Mouse (Mus musculus): ENCODE measurements around the gene Zic5. TPM values are rescaled to one million over a fixed set of nuclear protein-coding genes. Genes with fewer than 3 reads are reported as not detected.

The Zic5 gene
- polyA plus RNA-seq (2012; rRNA removed; ENCODE audit: low replicate concordance), result 0.25 TPM in 1 of 2 replicates, not detected in the other

DNA sequence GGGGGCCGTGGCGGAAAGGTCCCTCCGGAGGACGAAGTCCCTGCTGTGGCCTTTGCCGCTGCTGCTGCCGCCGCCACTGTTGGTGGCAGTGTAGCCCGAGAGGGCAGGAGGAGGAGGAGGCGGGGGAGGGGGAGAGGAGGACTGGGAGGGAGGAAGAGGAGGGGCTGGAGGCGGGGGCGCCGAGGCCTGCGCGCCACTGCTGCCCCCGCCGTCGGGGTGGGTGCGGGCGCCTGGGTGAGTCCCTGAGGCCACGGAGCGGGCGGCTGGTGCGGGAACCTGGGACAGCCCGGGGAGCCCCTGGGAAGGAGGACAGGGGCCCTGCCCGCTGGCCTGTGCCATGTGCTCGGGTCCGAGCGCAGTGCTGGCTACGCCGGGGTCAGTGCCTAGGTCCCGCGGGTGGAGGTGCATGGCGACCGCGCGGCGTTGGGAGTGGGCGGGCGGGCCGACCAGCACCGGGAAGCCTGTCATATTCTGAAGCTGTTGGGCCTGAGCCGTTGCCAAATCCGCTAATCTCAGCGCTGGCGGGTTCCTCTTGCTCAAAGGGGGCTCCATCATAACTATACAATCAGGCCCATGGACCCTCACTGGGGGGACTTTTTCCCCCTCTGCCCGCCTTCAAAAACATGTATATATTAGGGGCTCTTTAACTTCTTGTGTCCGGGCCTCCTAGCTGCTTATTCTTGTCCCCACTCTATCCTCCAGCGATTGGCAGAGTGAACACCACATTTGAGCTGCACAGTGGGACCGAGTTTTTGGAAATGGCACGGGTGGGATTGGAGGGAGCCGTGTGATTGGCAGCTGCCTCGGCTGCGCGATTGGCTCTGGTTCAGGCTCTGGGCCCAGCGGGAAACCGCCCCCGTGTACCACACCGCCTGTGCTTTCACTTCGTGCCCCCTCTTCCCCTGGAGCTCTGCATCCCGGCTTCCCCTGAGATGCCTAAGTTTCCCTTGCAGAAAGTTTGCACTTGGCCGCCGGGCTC lies at the start of gene Zic5:
Gene Zic5 (minus strand): TSS at position 915 of the 979 bp plus-strand sequence.

DNA sequence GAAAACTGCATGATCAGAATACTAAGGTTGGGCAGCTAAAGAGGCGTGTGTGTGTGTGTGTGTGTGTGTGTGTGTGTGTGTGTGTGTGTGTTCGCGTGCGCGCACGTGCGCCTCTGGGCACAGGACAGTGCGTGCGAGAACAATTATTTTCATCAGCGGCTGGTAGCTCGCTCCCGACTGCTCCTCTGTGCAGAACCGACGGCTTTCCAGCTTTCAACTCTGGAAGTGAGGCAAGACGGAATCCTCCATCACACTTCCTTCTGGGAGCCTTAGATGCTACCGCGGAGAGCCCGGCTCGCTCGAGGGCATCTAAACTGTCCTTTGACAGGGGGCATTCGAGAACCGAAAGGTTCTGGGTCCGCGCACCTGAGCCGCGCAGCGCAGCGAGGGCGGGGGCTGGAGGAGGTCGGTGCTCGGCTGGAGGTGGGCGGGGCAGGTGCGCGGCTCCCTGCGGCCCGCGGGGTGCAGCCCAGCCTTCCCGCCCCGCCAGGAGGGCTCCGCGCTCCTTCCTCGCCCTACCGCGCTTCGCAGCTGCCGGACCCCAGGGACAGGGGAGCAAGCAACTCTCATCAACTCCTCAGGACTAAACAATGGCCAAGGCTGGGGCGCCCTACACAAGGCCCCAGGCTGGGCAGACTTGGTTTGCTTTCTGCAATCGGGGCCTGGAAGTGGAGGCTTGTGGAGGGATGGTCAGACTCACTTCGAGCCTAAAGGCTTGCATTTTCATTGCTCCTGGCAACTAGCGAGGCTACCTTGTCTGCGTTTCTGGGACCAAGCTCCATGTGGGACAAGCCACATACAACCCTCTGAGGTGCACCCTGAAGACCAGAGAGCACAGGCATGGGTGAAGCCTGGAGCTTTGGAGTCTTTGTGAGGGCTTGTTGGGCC lies 25.2 kb upstream of the Zic5 start, which contains the start of gene Gm10837:
Gene Gm10837 (plus strand): TSS at position 146 of the 888 bp plus-strand sequence.

DNA sequence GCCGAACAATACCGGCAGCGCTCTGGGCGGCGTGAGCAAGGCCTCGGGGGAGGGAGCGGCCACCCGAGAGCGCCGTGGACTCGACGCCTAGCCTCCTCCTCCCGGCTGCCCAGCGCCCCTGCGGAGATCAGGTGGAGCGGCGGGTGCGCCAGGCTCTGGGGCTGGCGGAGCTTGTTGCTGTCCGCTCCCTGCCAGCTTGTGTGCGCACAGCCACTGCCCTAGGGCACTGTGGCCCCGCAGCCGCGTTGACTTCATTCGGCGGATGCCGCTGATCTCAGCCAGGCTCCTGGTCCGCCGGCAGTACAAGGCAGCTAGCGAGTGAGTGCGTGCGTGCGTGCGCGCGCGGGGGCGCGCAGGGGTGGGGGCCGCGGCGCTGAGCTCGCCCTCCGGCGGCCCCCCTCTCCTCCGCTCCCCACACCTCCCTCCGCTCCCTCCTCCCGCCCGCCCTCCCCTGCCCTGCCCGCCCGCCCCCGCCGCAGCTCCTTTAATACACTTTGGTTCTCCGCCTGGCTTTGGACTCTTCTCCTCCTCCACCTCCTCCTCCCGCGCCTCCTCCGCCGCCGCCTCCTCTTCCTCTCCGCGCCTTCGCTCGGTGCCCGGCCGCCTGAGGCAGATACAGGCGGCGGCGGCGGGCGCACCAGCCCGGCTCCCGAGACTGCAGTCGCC lies 9.5 kb upstream of the Zic5 start, which contains the start of gene Zic2:
Gene Zic2 (plus strand): TSS at position 545 of the 666 bp plus-strand sequence.

DNA sequence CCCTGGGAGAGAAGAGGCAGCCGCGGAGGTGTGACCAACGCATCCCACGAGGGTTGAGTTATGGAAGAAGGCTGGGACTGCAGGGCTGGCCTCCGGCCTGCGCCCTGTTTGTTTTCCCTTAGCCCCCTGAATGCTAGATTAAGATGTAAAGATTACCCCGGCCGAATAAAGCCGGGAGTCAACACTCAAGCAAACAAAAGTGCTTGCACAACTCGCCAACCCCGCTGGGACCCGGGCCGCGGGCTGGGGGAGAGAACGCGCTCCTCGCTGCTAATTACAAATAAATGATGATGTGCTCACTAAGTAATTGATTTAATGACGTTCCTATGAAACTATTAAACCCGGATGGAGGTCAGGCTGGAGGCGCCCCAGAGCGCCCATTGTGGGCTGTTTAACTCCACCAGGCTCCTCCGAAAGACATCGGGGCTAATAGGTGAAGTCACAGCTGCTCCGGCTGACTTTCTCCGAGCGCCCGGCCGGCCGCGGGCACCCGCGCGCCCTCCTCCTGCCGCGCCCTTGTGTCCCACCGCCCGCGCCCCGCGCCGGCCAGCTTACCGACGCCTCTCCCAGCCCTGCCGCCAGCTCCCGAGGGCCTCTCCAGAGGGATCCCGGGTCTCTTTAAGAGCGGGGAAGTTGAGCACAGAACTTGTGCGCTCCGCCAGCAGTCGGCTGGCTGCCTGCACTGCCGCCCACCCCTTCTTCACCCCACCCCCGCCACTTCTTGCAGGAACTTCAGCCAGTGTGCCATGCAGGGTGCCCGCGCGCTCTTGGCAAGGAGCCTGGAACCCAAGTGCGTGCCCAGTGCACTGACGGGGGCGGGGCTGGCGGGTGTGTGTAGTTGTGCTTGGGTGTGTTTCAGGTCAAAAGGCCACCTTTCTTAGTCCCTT lies 14.7 kb downstream of the Zic5 start, which contains the start of gene Gm5089:
Gene Gm5089 (minus strand): TSS at position 620 of the 887 bp plus-strand sequence.

Other genes starting within 250 kb of the Zic5 start
- 0.08 TPM in 1 of 2 replicates, not detected in the other for gene Gm5089, start 14.6 kb downstream of the Zic5 start, polyA plus RNA-seq (2012; rRNA removed; ENCODE audit: low replicate concordance)
- not detected in 2 replicates for gene Zic2, start 9.8 kb upstream of the Zic5 start, polyA plus RNA-seq (2012; rRNA removed; ENCODE audit: low replicate concordance)
- not detected in 2 replicates for gene Gm10837, start 24.9 kb upstream of the Zic5 start, polyA plus RNA-seq (2012; rRNA removed; ENCODE audit: low replicate concordance)
- 1.5 and 3.9 TPM in 2 replicates for gene Pcca, start 68.6 kb upstream of the Zic5 start, polyA plus RNA-seq (2012; rRNA removed; ENCODE audit: low replicate concordance)